Mouse (Mus musculus): ENCODE data around the gene Cd247.

Gene Cd247

DNA sequence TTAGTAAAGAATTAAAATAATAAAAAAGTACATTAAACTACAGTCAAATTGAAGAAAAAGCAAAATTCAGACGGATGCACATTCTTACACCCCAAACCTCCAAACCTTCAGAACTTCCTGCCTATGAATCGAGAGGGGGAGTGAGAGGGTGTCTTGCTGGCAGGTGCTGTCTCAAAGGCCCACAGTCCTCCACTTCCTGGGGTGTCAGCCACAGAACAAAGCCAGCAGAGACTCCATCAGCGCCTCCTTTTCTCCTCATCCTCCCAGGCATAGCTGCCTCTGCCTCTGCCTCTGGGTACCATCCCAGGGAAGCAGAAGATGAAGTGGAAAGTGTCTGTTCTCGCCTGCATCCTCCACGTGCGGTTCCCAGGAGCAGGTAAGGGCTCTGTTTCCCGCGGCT is at the start of gene Cd247:
TSS of gene Cd247 (plus strand) at position 171 of the 400 bp plus-strand sequence.
- ChIA-PET CTCF (interaction anchor here in 2 of 4 experiments (0.9 to 3.4 kb wide), 2 partner anchors 8 kb away, joined by 3 to 15 read pairs; no protein-coding TSS in a partner anchor), POLR2A (interaction anchor here in 2 of 4 experiments (0.9 to 1.6 kb wide), 6 partner anchors 9 to 214 kb away, joined by 3 to 5 read pairs (median 4); partner anchors contain the start of gene Pou2f1 (in 1 of the 2))

DNA sequence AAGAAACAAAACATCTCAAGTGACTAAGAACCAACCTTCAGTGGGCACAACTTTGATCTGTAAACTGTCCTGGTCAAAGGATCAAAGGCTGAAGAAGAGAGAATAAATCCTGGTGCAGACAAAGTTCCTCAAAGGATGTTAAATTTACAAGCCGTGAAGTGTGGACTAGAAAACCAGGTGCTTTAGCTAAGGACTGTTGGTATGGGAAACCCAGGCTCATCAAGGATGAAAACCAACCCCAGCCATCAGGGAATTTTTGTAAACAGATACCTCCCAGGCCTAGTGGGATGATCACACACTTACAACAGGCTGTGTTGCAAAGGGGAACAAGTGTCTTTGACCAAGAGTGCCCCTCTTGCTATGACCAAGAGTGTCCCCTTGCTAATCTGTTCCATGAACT is 49.5 kb upstream of the Cd247 start:
- ChIA-PET POLR2A (interaction anchor here in 1 of 4 experiments (0.6 kb wide), 1 partner anchor 61 kb away, joined by 3 read pairs; no protein-coding TSS in a partner anchor), CTCF (no interaction called here)

DNA sequence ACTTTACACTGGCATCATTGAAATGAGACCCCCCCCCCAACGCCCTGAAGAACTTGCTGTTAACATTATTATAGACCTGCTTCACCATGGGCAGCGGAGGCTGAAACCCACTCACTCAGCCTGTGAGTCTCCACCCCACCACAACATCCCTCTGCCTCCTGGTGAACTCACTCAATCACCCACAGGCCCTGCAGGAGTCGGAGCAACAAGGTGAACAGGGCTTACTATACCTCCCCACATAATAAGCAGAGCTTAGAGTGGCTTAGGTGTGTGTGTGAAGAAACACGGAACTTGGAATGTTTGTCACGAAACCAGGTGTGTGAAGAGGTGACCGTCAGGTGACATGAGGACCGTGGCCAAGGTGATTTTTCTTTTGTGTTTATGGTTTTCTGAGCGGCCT is 46.5 kb upstream of the Cd247 start:
- ChIA-PET CTCF (interaction anchor here in 1 of 4 experiments (0.6 kb wide), 3 partner anchors 83 to 1426 kb away, joined by 3 to 22 read pairs (median 7); no protein-coding TSS in a partner anchor), POLR2A (interaction anchor here in 1 of 4 experiments (0.6 kb wide), 1 partner anchor 309 kb away, joined by 3 read pairs; no protein-coding TSS in a partner anchor)

GRCm38 (mm10) chr1:165748053-165748452 is 40.4 kb upstream of the Cd247 start:
- POLR2A ChIA-PET, result interaction anchor here in 2 of 4 experiments (1.0 to 1.1 kb wide), 2 partner anchors 14 to 161 kb away, joined by 4 read pairs; no protein-coding TSS in a partner anchor
- CTCF ChIA-PET, result interaction anchor here in 3 of 4 experiments (0.7 to 1.3 kb wide), 3 partner anchors 11 to 89 kb away, joined by 3 read pairs; no protein-coding TSS in a partner anchor

DNA sequence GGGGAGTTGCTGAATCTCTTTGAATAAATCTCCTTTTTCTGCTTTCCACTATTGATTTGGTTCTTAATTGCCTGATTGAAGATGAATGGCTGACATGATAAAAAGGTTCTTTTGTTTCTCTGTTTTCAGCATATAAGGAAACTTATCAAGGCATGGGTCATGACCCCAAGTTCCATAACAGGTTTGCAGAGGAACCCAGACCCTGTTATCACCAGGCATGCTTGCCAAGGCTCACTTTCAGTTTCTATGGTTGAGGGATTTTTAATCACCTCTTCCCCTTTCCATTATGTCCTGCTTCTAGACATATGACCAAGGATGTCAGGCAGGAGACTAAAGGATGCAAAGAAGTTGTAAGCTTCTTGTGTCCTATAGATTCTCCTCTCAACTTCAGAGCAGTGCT is 37.3 kb upstream of the Cd247 start:
- CTCF ChIA-PET, result no interaction called here
- POLR2A ChIA-PET, result no interaction called here

- CTCF ChIA-PET, result no interaction called here
- POLR2A ChIA-PET, result no interaction called here
These were observed 36.6 kb upstream of the Cd247 start for GRCm38 (mm10) chr1:165751838-165752237.

DNA sequence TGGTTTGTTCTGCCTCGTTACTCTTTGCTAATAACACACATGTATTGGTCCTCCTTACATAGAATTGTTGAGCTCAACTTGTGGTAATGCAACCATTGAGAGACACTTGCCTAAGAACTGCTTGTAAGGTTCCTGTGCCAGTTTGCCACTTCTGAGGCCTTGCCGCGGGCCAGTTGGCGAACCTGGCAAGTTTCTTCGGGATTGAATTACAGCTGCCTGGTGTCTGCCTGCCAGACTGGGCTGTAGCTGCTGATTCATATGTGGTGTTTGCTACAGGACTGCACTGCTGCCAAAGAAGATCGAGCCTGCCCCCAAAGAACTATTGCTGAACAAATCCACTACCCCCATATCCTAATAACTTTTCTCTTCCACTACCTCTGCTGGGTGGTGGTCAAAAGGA is 34.3 kb upstream of the Cd247 start:
- CTCF ChIA-PET, result no interaction called here
- POLR2A ChIA-PET, result no interaction called here

DNA sequence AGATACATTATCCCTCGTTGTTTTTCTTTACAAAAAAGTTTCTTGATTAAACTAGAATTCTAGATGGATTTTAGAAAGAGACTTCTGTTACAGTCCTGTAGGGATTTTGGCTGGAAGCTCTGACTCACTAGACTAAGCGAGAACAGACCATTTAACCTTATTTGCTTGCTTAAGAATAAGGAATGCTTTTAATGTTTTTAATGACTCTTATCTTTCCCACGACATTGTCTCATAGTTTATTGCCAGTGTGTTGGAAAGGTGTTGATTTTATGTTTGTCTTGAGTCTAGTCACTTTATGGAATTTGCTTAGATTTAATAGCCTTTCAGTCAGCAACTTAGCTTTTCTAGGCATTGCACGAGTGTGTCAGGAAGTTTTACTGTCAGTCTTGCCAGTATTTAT is 33.3 kb upstream of the Cd247 start:
- ChIA-PET CTCF (no interaction called here), POLR2A (no interaction called here)

DNA sequence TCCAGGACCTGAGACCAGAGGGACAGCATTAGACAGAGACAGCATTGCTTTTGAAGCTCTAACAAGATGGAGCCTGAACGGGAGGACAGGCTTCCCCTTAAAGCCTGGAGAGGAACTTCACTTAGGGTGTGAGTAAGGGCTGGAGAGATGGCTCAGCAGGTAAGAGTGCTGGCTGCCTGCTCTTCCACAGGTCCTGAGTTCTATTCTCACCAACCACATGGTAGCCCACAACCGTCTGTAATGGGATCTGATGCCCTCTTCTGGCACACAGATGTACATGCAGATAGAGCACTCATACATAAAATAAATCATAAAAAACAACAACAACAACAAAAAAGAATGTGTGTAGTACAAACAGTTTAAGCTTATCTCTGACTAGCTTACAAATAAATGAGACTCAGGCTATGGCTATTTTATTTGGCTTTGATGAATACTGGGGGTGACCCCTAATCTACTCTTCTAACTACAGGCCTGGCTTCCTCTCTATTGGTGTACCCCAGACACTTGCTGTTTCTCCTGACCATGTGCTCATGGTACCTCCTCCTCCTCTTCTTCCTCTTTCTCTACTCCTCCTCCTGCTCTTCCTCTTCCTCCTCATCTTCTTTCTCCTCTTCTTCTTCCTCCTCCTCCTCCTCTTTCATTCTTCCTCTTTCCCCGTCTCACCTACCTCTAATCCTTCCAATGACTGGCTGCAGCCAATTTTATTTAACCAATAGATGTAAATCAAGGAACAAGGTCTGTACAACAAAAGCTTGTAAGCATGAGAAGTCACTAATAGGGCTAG is 26.8 kb upstream of the Cd247 start:
- CTCF ChIA-PET, result interaction anchor here in 2 of 4 experiments (0.7 to 0.9 kb wide), 2 partner anchors 26 to 94 kb away, joined by 3 to 5 read pairs; no protein-coding TSS in a partner anchor
- POLR2A ChIA-PET, result interaction anchor here in 3 of 4 experiments (0.8 to 1.4 kb wide), 3 partner anchors 14 to 106 kb away, joined by 3 to 4 read pairs (median 3); no protein-coding TSS in a partner anchor

DNA sequence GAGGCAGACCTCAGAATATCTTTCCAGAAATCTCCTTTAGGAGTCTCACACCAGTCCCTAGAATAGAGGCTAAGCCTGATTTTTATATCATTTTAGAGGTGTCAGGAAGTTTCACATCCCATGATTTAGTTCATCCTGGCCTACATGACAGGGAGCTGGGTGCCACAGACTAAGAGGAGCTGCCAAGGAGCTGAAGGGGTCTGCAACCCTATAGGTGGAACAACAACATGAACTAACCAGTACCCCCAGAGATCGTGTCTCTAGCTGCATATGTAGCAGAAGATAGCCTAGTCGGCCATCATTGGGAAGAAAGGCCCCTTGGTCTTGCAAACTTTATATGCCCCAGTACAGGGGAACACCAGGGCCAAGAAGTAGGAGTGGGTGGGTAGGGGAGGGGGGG is 26.0 kb upstream of the Cd247 start:
- ChIA-PET CTCF (interaction anchor here in 1 of 4 experiments (0.6 kb wide), 1 partner anchor 302 kb away, joined by 4 read pairs; no protein-coding TSS in a partner anchor), POLR2A (interaction anchor here in 2 of 4 experiments (0.8 to 1.3 kb wide), 5 partner anchors 15 to 240 kb away, joined by 3 to 6 read pairs (median 3); partner anchors contain the start of gene Pou2f1 (in 1 of the 2))

- POLR2A ChIA-PET, result interaction anchor here in 3 of 4 experiments (0.8 to 1.4 kb wide), 12 partner anchors 15 to 363 kb away, joined by 3 to 11 read pairs (median 4); partner anchors contain the start of genes Dcaf6 (in 1 of the 3), Mpc2 (in 1 of the 3), Mpzl1 (in 1 of the 3) and Pou2f1 (in 1 of the 3)
These were observed 25.4 kb upstream of the Cd247 start for GRCm38 (mm10) chr1:165762914-165763634.

DNA sequence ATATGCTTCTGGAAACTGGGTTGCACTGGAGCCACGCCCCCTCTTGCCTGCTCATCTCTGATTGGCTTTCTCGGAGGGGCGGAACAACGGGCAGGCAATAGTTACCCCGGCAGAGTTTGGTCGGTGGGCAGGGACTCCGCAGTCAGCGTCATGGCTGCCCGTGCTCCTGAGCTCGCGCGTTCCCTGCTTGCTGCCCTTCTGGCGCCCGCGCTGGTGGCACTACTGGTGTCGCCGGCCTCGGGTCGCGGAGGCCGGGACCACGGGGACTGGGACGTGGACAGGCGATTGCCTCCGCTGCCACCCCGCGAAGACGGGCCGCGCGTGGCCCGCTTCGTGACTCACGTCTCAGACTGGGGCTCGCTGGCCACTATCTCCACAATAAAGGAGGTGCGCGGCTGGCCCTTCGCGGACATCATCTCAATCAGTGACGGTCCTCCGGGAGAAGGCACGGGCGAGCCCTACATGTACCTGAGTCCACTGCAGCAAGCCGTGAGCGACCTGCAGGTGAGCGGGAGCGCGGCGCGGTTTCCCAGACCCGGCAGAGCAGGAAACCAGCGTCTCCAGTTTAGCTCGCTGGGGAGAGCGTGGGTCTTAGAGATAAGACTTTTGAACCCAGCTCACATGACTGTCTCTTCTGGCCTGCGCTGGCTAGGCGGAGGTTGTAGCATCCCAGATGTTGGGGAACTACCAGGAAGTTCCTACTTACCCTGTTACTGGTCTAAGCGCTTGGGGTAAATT is 24.7 kb upstream of the Cd247 start, which contains the start of gene Creg1:
TSS of gene Creg1 (plus strand) at position 112 of the 738 bp plus-strand sequence.
- CTCF ChIA-PET, result interaction anchor here (0.6 to 1.4 kb wide), 6 partner anchors 17 to 180 kb away, joined by 3 to 6 read pairs (median 3); no protein-coding TSS in a partner anchor

More at GRCm38 (mm10) chr1:165762914-165763634, 25.4 kb upstream of the Cd247 start:
- CTCF ChIA-PET, result interaction anchor here in 3 of 4 experiments (0.6 to 1.4 kb wide), 5 partner anchors 17 to 302 kb away, joined by 3 to 4 read pairs (median 3); no protein-coding TSS in a partner anchor

GRCm38 (mm10) chr1:165764571-165764970 is 23.9 kb upstream of the Cd247 start:
- ChIA-PET POLR2A (interaction anchor here in 3 of 4 experiments (1.0 to 1.6 kb wide), 12 partner anchors 29 to 391 kb away, joined by 3 to 11 read pairs (median 4); partner anchors contain the start of genes Dcaf6 (in 1 of the 3), Gpa33 (in 1 of the 3) and Mpc2 (in 1 of the 3)), CTCF (interaction anchor here in 1 of 4 experiments (0.6 to 1.0 kb wide), 2 partner anchors 33 to 105 kb away, joined by 3 to 4 read pairs; no protein-coding TSS in a partner anchor)

More for the DNA sequence above, 24.7 kb upstream of the Cd247 start, which contains the start of gene Creg1:
- POLR2A ChIA-PET, result interaction anchor here in 3 of 4 experiments (1.0 to 1.6 kb wide), 18 partner anchors 17 to 391 kb away, joined by 3 to 11 read pairs (median 3); partner anchors contain the start of genes Dcaf6 (in 1 of the 3), Gpa33 (in 1 of the 3), Mpc2 (in 1 of the 3) and Mpzl1 (in 1 of the 3)

GRCm38 (mm10) chr1:165765041-165765440 is 23.4 kb upstream of the Cd247 start:
- POLR2A ChIA-PET, result interaction anchor here in 3 of 4 experiments (1.1 to 1.6 kb wide), 6 partner anchors 29 to 365 kb away, joined by 3 to 6 read pairs (median 4); partner anchors contain the start of genes Dcaf6 (in 1 of the 3), Gpa33 (in 1 of the 3) and Mpc2 (in 1 of the 3)
- CTCF ChIA-PET, result interaction anchor here in 1 of 4 experiments (0.6 kb wide), 1 partner anchor 33 kb away, joined by 4 read pairs; no protein-coding TSS in a partner anchor

DNA sequence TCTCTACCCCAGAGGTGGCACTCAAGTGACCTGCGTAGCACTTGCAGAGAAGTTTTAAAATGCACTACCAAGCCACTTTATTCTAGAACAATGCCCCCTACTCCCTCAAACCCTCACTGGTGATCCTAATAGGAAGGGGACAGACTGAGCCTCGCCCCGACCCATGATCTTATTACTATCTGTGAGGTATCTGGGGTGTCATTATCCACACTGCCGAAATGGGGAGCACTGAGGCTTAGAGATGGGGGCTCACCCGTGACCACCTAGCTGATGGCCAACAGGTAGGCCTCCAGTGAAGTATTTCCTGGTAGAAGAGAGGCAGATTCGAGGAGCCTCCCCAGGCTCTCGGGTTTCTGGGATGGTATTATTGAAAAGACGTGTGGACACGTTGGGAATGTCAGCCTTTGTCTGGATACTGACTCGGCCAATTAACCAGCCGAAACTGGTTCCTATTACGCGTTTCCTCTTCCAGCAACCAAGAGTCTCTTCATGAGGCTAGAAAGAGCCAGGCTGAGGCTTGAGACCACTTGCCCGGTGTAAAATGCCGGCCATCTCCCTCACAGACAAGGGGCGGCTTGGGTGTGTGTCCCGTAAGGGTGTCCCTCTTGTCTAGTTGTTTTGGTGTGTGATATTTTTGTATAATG is 22.7 kb upstream of the Cd247 start:
- CTCF ChIA-PET, result no interaction called here
- POLR2A ChIA-PET, result interaction anchor here in 2 of 4 experiments (1.5 to 1.6 kb wide), 3 partner anchors 109 to 305 kb away, joined by 4 to 6 read pairs (median 5); partner anchors contain the start of genes Dcaf6 (in 1 of the 2) and Mpc2 (in 1 of the 2)

GRCm38 (mm10) chr1:165766295-165766890 is 22.1 kb upstream of the Cd247 start:
- ChIA-PET POLR2A (interaction anchor here in 2 of 4 experiments (0.8 to 1.5 kb wide), 2 partner anchors 306 to 638 kb away, joined by 4 read pairs; partner anchors contain the start of genes Dcaf6 (in 1 of the 2) and Mpc2 (in 1 of the 2)), CTCF (no interaction called here)

Measured in embryonic stem cell, embryonic (primary cell).